Mouse (Mus musculus): ENCODE data around the gene Adcy7.

The Adcy7 gene

DNA sequence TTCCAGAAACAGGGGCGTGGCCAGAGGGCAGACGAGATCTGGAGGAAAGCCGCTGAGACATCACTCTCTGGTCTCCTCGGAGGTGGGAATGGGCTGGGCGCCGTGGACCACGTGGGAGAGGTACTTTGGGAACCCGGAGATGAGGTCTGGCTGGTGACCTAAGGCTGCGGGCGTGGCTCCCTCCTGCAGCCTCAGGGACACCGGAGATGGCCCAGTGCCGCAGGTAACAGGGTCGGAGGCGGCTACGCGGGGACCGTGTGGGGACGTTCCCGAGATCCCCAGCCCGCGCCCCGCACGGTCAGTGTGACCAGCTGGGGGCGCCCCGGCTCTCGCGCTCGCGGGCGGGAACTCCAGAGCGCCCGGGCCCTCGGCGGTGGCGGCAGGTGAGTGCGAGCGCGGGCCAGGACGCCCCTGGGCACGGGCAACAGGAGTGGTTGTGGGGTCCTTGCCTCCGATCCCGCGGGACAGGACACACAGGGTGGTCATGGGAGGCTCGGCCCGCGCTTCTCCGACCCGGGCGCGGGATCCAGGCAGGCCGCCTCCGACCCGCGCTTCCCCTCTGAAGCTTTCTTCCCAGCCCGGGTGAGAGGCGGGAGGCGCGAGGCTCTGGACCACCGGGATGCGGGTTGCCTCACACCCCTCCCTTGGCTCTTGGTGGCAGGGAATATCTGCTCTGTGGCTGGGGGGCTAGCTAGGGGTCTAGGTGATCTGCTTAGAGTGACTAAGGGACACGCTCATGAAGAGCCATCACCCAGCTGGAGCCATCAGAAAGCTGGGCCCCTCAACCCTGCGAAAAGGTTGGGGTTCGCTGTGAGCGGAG is at the start of gene Adcy7:
TSS of gene Adcy7 (plus strand) at position 173 of the 820 bp plus-strand sequence.
- peak; percentile 66 for DNase-seq (ENCODE audit: low spot score)

DNA sequence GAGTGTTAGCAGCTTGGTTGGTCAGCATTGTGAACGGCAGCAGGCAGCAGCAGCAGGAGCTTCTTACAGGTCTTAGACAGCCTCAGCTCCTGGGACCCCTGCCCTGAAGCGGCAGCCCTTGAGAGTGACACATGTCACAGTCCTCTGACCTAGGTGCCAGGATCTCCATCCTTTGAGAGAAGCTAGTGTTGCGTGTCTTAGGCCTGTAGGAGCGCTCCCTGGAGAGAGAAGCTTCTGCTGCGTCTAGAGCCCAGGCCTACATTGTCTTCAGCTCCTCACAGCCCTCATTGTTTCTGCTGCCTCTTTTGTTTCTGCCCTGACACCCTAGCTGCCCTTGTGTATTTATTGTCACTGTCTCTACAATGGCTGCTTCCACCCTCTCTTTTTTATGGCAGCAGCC is 46.8 kb upstream of the Adcy7 start:
- no peak for DNase-seq (ENCODE audit: low spot score)

DNA sequence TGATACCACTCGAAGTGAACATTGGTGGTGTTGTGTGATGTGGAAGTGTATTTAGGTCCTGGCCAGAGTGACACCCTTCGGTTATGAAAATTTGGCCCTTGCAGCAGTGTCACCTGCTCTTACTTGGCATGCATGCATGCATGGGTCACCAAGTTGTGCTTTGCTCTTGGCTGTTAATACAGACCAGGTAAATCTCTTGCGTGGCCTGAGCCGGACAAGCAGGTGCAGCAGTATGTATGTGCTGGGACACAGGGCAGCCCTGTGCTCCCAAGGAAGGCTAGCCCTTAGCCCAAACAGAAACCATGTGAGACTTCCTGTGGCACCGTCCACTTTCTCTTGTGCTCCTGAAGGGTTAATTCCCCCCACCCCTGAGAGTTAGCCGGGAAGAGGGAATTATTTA is 44.4 kb upstream of the Adcy7 start:
- no peak for DNase-seq (ENCODE audit: low spot score)

DNA sequence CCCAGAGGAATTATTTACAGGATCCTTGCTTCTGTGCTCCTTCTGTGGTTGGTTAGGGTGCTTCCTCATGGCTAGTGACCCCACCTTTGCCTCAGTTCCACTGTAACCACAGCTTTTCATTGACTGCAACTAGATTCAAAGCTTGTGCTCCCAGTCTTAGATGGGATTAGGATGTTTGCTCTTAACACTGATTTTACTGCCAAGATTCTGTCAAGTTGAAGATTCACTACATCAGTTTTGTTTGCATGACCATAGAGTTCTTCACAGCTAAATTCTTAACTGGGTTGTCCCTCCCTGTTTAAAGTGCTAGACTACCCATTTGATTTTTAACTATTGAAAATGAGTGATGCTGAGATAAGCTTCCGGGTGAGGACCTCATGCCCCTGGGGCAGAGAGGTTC is 43.9 kb upstream of the Adcy7 start:
- DNase-seq (ENCODE audit: low spot score): no peak

DNA sequence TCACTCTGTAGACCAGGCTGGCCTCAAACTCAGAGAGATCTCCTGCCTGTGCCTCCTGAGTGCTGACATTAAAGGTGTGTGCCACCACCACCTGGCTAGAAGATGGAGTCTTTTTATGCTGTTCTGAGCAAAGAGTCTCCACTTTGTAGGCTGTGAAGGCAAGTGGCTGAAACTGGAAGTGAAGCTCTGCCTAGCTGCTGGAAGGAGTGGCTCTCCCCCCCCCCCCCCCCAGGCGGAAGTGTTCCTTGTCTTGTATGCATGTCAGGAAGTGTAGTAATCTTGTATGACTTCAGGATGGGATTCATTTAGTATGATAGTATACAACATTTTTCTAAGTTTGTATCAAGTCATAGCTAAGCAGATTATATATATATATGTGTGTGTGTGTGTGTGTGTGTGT is 43.4 kb upstream of the Adcy7 start:
- no peak for DNase-seq (ENCODE audit: low spot score)

DNA sequence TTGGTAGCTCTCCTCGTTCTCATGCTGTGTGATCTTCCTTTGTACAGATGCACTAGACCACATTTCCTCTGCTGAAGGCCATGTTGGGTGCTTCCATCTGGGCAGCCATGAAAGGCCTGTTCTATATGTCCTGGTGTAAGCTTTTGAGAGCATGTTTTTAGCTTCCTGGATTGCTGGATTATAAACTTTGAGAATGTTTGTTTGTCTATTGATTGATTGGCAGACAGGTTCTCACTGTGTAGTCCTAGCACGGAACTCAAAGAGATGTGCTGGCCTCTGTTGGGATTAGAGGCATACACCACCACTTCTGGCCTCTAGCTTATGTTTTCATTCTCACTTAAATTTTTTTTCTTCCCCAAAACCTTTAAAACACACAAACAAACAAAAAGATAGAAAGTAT is 35.5 kb upstream of the Adcy7 start:
- DNase-seq (ENCODE audit: low spot score): no peak

DNA sequence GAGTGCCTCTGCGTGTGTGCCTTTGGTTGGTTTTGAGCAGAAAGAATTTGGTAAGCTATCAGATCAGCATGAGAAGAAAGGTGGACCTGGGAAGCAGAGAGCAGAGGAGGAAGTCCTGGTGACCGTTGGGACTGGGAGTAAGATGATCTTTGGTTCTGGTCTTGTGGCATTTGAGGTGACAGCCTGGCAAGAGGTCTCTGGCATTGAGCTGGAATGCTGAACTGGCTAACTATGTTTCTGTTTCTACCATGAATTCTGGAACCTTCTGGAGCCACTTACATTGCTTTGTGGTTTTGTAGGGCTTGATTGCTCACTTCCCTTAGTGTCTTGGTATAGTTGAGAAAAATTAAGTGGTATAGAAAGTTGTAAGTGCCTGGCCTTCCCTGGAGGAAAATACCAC is 34.6 kb upstream of the Adcy7 start:
- no peak for DNase-seq (ENCODE audit: low spot score)

DNA sequence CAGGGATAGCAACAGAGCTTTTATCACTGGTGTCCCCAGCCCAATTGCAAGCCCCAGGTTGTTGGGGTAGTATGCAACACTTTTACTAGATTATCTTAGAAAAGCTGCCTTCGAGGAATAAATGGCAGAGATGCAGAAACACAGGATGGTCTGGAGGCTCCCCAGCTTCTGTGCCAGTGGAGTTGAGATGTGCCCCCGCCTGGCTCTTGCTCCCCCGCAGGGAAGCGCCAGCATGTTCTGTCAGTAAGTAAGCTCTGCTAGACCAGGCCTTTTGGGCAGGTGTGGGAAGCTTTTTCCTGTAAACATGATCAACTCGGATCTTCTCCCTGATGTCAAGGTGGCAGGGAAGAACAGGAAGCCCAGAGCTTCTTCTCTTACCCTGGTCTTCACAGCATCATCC is 32.9 kb upstream of the Adcy7 start:
- no peak for DNase-seq (ENCODE audit: low spot score)

DNA sequence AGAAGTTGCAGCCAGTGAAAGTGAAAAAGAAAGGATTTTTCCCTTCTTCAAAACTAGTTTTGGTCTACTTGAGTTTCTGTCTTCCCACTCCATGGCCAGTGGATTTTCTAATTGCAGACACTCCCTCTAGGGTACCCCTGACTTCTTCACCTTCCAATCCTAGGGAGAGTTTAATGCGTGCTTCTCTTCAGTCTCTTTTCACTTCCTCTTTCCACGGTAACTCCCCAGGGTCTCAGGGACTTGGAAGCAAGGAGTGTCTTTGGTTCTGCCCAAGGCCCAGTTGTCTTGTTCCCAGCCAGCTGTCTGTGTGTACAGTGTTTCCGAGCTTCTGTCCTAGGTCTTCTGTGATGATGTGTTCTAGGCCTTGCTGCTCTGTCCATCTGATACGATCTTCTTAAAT is 30.3 kb upstream of the Adcy7 start:
- no peak for DNase-seq (ENCODE audit: low spot score)

DNA sequence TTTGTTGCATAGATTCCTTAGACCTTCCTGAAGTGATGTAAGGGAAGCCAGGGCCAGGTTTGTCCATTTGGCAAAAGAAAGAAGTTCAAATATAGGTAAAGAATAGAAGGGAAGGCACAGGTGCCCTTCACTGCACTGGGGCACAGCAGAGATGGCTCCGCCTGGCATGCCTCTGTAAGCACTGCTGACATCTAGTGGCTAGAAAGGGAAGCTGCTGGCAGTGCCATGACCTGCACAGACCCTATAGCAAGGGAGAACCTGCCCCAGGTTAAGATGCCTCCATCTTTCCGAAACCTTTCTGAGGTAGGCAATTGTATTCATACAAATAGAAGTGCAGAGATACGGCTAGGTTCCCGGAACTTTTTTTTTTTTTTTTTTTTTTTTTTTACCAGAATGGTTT is 27.9 kb upstream of the Adcy7 start:
- peak; percentile 69 for DNase-seq (ENCODE audit: low spot score)

DNA sequence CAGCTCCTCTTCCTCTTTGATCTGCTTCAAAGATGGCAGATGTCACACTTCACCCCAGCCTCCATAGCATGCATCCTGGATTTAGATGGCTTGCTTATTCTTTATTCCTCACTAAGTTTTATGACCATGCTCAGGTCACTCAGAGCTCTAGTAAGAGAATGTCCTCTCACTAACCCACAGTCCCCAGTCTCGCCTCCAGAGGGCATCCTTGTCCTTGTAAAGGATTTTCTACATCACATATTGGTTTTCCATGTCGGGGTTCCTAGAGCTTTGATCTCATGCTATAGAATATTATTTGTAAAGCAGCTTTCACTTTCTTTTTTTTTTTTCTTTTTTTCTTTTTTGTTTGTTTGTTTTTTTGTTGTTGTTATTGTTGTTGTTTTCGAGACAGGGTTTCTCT is 19.4 kb upstream of the Adcy7 start:
- no peak for DNase-seq (ENCODE audit: low spot score)

DNA sequence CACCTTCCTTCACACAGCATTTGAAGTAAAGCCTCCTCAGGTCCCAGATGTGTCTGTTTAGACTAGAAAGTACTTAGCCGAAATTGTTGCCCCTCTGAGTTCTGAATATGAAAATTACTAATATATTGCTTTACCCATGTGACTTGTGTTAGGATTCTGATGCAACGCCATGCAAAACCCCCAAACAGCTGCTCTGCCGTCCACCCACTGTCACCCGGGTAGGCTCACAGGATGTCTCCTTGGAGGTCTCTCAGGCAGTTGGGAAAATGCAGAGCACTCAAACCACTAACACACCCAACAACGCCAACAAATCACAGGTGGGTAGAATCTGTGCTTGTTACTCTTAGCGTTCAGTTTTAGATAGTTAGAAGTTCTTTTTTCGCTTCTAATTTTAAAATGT is 17.2 kb upstream of the Adcy7 start:
- DNase-seq (ENCODE audit: low spot score): no peak

DNA sequence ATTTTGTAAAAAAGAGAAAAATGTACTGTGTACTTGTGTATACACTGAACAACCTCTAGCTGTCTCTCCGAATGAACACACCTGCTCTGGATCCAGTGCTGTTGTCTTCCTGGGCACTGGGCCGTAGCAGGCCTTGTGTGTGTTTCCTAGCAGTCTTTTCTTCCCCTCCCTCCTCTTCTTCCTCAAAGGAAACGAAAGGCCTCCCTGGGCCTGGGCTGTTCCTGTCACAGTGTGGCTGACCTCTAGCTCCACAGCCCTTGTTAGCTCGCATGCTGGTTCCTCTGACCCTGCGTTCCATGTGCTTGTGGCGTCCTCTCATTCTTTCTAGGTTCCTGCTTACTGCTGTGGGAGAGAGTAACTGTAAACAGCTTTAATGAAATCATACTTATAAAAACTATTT is 14.2 kb upstream of the Adcy7 start:
- DNase-seq (ENCODE audit: low spot score): no peak

DNA sequence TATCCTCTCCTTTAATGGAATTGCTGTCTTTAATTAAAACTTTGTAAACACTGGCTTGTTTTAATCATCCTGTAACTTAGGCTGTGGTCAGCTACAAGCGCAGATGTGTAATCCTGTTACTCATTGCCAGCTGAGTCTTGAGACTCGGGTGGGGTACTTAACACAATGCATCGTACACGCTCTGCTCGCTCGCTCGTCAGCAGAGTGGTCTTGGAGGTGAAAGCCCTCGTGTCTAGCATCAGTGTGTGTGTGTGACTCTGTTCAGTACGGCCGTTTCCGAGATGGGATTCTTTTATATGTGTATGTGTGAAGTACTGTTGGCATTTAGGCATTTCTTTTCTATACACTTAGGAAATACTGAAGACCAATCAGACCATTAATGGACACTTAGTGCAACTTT is 13.7 kb upstream of the Adcy7 start:
- no peak for DNase-seq (ENCODE audit: low spot score)

DNA sequence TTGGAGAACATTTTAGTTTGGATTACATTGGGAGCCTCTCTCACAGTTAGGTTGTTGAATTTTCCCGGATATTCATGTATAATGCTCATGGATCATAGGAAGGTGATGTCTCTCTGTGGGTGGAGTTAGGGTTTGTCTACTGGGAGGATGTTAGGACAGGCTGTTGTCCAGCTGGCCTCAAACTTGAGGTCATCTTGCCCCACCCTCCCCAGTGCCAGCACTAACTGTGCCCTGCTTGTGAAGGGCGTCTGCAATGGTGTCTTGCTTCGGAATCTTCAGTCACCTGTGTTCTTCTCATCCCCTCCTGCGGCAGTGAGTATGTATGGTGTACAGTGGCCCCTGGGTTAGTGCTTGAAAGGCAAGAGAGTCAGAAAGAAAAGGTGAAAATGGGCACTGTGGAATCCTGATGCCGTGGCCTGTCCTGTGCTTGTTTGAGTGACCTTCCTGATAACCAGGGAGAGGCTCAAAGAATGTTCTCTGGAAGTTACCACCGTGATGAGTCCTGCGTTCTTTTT is 11.7 kb upstream of the Adcy7 start:
- DNase-seq (ENCODE audit: low spot score): no peak

DNA sequence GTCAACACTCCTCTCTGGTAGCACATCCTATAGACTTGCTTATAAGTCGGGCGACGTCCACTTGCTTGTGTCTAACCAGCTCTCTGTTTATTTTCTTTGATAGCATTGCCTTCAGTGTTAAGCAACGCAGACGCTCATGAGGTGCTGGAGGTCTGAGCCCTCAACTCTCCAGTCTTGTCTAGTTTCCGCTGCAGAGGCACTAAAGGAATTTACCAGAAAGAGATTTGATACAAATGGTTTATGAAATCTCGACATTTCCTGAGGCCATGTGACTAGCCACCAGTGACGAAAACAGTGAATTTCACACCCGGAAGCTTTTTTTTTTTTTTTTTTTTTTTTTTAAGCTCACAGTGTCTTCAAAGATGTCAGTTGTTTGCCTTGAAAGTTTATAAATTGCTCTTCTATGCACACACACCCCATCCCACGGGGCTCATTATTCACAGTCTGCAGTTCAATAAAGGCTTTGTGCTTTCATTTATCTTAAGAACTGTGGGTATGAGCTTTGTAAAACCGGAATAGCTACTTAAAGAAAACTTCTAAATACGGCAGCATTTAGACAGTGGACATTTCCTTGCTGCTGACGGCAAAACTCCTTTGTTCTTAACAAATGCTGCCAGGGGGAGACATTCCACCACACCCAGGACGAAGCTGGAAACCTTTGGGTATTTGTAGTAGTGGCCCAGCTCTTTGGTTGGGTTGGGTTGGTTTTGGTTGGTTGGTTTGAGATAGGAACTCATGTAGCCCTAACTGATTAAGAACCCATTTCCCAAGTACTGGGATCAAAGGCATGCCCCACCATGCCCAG is 9.2 kb upstream of the Adcy7 start:
- no peak for DNase-seq (ENCODE audit: low spot score)

DNA sequence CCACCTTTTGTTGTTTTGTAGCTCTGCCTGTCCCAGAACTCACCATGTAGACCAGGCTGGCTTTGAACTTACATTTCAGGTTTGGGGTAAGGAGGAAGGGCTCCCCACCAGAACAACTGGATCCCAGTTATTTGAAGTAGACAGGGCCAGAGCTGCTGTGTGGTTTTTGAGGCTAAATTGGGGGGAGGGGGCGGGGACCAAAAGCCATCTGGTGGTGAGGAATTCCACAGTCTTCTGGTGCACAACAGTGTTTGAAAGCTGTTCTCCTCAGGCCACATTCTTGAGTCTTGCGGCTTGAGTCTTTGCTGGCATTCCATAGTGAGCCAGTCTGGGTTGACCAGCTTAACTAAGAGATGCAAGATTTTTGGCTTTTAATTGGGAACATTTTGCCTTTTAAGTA is 6.7 kb upstream of the Adcy7 start:
- DNase-seq (ENCODE audit: low spot score): no peak

DNA sequence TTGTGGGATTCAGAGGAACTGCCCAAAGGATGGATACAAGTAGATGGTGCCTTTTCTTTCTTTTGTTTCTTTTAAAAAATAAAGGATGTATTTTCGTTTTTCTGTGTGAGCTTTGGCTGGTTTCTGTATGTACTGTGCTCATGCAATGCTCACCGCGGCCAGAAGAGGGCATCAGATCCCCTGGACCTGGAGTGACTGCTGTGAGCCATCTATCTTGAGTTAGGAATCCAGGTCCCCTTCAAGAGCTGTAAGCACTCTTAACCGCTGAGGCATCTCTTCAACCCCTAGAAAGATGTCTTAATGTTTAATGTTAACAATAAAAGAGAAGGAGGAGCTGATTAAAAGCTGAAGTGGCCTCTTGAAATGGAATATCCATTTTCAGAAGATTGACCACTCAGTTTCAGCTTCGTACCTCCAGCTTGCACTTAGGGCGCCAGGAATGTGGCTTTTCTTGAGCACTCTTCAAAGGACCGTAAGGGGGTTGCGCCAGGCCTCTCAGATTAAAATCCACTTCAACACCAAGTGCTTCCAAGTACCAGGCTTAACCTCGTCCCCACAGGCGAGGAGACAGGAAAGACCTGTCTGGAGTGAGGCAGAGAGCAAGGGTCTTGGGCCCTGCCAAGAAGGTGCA is 5.9 kb upstream of the Adcy7 start:
- DNase-seq (ENCODE audit: low spot score): peak; percentile 78

DNA sequence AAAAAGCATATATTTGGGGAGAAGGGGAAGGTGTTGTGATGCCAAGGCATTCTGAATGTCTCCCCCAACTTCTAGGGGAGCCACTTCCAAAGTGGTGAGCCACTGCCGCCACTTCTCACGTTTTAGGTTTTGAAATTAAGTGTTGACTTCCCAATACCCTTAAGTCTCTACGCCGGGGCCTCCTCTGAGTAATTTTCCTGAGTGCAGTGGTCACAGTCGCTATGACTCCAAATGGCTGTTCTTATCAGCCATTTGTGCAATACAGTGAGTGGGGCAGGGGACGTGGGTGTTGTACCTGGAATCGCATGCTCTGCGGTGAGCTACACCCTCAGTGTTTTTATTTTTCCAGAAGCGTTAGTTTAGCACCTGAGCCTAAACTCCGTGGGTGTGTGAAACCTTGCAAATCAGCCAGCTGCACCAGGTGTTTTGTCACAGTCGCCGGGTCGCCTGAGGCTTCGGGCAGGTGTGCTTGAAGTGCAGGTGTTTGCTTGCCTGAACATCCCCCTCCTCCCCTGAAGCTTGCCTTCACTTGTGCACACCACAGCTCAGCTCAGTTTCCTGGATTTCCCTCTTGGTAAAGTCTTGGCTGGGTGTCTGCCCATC is 5.3 kb upstream of the Adcy7 start:
- no peak for DNase-seq (ENCODE audit: low spot score)

DNA sequence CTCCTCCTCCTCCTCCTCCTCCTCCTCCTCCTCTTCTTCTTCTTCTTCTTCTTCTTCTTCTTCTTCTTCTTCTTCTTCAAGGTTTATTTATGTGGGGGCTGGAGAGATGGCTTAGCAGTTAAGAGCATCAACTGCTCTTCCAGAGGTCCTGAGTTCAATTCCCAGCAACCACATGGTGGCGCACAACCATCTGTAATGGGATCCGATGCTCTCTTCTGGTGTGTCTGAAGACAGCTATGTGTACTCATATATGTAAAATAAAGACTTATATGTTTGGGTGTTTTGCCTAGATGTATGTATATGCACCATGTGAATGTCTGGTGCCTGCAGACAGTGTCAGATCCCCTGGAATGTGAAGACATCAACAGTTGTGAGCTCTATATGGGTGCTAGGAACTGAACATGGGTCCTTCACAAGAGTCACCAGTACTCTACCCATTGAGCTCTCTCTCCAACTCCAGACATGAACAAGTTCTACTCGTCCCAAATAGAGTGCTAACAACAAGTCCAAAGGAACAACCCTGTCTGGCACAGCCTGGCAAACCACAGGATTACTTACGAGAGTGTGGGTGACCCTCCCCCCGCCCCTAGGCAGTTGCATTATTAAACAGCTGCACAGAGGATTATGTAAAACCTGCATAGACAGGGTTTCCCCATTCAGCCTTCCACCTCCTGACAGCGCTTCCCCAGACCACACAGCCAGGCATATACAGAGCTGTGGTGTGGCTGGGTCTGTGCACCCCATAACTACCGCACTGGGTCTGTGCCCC is 2.9 kb upstream of the Adcy7 start:
- peak; percentile 40 for DNase-seq (ENCODE audit: low spot score)

DNA sequence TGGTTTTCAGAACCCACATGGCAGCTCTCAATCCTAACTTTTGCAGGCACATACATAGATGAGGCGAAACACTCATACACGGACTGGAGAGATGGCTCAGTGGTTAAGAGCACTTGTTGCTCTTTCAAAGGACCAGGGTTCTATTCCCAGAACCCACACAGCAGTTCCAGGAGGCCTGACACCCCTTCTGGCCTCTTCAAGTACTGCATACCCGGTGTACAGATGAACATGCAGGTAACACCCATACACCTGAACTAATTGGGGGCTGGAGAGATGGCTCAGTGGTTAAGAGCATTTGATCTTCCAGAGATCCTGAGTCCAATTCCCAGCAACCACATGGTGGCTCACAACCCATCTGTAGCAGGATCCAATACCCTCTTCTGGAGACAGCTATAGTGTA is 2.1 kb upstream of the Adcy7 start:
- DNase-seq (ENCODE audit: low spot score): no peak

DNA sequence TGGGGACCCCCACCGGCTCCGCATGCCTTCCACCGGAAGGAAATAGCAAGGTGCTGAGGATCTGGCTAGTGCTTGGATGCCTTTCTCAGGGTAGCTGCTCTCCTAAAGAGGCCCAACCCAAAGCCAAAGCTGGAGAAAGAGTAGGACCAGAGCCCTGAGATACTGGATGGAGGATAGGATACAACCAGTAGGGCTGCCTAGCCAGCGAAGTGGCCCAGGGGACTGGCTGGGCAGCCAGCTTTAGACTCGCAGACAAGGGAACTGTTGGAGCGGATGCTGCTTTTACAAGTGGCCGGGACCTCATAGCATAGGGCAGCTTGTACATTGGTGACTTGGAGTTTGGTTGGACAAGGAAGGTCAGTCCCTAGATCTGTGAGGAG is 838 bp downstream of the Adcy7 start:
- no peak for DNase-seq (ENCODE audit: low spot score)
